Mouse (Mus musculus): Measurements from ENCODE around the gene Asic2.

The Asic2 gene

DNA sequence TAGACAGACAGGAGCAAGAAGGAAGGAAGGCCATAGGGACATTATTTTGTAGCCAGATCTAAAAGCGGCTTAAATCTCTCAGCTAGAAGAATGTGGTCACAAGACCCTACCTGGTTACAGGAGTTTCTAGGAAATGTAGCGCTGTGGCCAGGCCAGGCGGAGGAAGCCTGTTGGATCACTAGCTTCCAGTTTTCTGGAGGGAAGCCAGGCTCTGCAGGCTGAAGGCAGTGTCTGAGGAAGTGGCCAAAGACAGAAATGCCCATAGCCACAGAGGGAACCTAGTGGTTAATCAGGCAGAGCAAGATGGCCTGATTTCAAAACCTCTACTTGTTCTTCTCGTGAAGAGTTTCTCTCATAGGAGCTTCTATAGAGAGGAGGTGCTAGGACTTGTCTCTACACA, 513.3 kb downstream of the Asic2 start:
- DNase-seq (ENCODE audit: low read depth, low spot score), result no peak

DNA sequence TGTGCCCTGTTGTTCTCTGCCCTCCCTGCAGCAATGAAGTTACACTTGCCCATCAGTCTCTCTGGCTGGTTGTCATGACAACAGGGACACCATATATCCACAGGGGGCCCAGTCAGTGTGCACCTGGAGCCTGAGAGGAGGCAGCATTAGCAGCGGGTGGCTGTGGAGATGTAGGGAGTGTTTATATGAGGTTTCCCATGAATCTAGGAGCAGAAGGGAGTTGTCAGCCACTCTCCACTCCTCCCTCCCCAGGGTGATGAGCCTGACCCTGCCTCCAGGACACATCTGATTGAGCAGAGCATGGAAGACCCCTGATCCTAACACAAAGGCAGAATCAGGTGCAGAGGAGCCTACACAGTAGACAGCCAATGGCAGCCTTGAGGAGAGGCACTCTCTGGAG, 514.1 kb downstream of the Asic2 start:
- DNase-seq (ENCODE audit: low read depth, low spot score), result no peak

DNA sequence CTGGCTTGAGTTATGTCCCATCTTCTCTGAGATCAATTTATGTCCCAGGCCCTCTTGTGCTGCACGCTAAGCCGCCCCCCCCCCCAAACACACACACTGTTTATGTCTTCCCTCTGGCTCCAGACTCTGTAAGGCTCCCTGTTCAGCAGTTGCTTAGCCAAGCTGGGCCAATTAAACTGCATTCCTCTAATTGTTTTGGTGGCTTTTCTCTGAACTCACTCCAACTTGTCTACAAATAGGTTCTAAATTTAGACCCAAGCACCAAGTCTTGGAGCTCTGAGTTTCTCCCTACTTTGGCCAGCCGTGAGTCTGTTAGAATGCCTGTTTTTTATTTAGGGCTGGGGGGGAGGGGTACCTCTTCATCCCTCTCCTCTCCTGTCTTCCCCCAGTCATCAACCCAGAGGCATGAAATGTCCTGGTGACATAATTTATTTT, 519.0 kb downstream of the Asic2 start:
- DNase-seq (ENCODE audit: low read depth, low spot score), result no peak

DNA sequence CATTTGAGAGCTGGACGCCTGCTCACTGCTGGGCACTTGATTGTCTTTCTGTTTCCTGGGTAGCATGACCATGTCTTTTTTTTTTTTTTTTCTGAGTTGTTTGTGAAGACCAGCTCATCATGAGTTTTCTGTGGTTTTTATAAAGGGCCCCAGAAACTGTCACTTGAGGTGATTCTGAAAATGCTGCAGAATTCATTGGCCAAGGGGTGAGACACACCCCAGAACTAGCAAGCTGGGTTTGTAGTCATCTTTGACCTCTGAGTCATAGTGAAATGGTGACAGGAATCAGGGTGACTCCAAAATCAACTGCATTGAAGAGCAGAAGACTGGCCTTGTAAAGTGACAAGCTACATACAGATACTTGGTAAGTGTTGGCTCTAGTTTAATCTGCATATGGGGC, 521.9 kb downstream of the Asic2 start:
- DNase-seq (ENCODE audit: low read depth, low spot score), result no peak

DNA sequence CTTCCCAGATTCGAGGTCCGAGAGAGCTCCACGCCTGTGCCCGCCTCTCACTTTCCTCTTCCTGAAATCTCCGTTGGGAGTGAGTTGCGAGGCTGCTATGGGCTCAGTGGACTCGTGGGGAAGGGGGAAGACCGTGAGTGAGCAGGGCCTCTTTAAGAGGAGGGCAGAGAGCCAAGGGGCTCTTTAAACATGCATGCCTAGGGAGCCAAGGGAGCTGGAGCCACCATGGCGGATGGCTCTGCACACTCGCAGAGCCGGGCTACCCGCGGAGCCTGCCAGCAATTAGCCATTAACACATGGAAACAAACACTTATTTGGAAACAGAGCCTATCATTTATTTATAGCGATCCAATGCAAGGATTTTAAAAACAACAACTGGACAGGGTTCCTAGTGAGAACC, 541.4 kb downstream of the Asic2 start:
- no peak for DNase-seq (ENCODE audit: low read depth, low spot score)

DNA sequence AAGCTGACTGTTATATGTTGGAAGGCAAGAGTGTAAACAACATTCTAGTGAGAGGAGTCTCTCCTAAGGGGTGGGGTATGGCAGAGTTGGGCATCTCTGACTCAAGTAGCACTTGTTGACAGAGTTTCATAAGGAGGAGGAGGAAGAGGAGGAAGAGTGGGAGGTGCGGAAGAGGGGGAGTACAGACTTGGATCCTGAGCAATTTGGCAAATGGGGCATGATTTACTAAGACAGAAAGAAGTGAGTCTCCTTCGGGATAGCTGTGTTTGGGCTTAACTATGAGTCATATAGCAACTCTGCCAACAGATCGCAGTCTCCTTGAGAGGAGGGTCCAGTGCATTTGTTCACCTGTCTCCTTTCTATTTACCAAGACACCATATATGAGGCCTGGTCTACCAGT, 549.1 kb downstream of the Asic2 start:
- no peak for DNase-seq (ENCODE audit: low read depth, low spot score)

DNA sequence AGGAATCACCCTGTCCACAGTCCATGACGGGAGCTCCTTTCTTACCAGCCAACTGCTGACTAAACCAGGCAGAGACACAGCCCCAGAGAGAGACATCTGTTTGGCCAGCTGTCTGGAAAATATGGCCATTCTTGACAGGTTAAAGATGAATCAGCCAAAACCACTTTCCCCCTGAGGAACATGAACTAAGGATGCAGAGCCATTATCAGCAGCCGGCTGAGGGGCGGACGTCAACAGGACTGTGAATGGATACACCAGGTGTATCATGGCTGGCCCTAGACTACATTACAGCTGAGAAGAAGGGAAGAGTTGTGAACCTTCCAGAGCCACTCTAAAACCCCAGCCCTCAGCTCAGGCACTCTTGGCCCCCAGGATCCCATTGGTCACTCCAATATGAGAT, 550.2 kb downstream of the Asic2 start:
- no peak for DNase-seq (ENCODE audit: low read depth, low spot score)

DNA sequence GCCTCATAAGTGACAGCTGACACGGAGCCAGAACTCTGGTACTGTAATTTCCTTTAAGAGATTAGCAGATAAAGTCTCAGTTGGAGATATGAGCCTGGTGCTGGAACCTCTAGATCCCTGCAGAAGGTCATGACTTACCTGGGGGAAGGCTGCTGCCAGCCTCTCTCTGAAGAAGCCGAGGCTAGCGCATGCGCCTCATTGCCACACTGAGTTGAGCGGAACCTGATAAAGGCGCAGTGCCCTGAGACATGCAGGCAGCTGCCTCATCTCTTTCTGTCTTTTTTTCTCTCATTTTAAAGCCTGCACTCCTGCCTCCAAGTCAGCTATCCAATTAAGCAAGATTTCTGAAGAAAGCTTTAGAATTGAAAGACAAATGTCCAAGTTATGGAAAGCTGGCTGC, 551.9 kb downstream of the Asic2 start:
- no peak for DNase-seq (ENCODE audit: low read depth, low spot score)

DNA sequence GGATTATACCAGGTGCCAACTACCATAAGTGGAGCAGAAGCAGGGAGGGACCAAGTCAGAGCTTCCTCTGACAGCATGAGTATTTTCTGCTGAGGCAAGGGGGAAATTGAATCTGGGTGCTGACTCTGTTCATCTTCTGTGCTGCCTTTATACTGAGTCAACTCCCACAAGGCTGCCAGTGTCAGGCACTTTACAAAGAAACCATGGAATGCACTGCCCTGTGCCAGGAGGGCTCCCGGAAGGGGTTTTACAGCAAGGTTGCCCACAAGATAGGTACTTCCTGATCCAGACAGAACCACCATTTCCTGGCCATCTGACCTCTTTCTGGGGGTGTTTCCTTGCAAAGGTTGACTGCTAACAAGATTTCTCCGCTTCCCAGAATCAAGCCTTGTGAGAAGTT, 553.7 kb downstream of the Asic2 start:
- no peak for DNase-seq (ENCODE audit: low read depth, low spot score)

DNA sequence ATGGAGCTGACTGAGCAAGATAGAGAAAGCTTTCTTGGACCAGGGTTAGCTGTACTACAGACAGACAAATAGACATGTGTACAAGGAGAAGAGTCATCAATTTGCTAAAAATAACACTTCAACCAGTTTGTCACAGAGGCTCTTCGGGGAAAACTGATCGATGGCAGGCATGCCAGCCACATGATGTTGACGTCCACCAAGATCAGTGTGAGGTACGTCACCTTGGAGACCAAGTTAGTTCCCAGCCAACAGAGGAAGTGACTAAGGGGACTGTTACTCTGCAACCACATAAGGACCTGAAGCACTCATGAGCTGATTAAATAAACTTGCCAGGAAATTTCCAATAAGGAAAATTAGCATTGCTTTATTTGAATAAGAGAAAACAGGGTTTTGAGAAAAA, 557.0 kb downstream of the Asic2 start:
- DNase-seq (ENCODE audit: low read depth, low spot score), result no peak

DNA sequence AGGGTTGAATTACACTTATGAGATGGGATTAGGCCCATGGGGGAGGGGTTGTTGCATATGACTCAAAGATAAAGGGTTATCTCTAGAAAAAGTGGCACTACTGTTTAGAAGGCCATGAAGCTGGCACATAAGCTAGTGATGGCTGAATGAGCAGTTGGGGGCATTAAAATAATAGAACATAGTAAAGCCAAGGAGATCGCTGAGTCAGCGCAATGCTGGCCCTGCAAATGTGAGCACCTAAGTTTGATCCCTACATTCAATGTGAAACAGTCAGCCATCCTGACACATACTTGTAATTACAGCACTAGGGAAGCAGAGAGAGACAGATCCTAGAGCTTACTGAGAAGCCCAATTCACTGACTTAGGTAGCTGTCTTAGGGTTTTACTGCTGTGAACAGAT, 562.3 kb downstream of the Asic2 start:
- DNase-seq (ENCODE audit: low read depth, low spot score), result no peak

DNA sequence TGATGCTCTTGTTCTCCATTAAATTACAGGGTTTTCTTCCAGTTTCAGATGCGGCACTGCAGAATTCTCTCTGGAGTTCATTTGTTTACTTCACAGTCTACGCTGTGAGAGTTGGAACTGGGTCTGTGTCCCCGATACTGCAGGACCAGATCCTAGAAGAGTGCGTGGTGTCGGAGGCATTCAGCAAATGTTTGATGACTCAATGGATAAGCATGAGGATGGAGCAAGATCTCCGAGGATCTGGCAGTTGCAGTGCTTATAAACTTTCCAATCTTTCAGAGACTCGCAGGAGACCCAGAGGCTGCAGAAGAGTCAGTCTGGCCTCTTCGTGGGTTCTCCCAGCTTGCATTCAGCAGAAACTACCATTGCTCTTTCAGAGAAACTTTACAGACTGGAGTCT, 566.0 kb downstream of the Asic2 start:
- no peak for DNase-seq (ENCODE audit: low read depth, low spot score)

DNA sequence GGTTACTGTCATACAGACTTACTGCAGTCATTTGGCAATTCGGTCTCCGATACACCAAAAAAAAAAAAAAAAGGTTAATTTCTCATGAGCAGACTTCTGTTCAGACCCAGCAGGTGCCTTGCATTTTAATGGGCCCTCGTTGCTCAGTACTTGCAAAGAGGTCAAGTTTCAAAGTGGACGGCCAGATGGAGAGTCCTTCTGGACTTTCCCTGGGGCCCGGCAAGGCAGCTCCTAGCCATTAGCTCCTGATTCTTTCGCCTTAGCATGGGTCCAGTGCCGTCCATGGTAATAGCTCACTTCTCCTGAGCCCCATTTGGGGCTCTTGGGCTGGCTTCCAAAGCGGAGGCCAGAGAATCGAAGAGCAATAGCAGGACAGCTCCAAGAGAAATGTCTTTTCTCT, 575.4 kb downstream of the Asic2 start:
- DNase-seq (ENCODE audit: low read depth, low spot score), result no peak

DNA sequence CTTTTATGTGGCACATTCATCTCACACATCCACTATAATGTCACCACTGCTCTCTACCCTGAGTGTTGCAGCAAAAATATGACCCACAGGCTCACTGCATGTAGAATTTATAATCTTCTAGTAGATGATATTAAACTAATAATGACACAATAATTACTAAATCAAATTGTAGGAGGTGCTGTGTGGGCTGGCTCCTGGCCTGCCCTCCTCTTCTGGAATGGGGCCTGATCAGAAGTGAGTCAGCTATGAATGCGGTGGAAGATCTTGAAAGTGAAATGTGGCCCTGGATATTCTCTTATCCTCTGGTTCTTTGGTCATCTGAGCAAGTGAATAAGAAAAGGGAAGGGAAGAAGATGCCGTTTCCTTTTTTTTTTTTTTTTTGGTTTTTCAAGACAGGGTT, 582.1 kb downstream of the Asic2 start:
- DNase-seq (ENCODE audit: low read depth, low spot score), result no peak

DNA sequence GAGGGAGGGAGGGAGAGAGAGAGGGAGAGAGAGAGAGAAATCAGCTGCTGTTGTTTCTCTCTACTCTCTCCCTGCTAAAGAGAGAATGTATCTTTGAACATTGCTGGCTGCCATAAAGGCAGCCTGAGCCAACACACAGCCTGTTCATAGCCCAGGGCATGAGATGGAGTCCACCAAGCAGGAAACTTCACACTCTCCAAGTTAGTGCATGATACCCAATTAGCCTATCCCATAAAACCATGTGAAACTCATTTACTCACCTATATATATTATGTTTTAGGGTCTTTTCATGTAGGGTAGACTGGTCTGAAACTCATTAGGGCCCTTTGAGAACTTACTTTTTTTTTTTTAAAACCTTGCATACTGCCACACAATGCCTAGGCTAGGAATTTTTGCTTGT, 582.7 kb downstream of the Asic2 start:
- no peak for DNase-seq (ENCODE audit: low read depth, low spot score)

DNA sequence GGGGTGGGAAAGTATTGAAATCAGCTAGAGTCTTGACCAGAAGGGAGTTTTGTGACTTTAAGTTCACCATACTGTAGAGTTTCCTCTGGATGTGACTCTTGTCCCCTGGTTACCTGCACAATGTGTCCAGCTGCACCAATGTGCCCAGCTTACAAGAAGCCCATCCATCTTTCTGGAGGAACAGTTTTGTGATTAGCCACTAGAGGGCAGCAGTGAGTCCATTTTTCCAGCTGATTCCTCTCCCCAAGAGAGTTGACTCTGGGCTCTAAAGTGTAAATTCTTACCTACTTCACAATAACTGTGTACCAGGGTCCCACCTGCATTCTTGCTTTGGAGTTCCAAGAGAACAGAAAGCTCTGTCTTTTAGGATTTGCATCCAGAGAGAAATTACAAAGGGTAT, 593.4 kb downstream of the Asic2 start:
- peak; percentile 48 for DNase-seq (ENCODE audit: low read depth, low spot score)

DNA sequence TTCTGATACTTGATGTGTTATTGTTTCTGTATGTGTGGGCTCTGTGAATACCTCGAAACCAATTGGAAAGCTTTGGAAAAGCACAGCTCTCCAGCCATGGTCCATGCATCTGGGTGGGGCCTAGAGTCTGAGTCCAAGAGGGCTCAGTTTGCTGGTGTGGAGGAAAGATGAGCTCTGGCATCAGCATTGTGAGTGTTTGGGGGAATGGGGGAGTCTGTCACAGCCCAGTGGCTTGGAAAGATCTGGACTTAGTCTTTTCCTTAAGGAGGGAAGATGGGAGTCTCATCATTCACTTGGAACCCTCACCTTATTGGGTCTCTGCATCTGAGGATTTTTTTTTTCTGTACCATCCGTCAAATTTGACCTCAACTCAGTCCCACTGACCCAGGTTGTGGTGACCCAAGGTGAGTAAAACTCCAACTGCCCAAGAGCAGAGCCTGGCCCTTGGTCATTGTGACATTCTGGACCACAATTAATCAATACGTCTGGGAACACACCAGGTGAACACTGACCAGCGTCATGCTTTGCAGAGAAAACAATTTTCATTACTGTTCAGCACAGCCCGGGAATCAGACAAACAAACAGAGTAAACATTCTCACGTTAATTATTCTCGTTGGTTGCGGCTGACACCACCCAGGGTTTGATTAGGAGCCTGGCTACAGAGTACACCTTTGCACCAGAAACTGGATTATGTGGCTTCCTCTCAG, 594.1 kb downstream of the Asic2 start:
- no peak for DNase-seq (ENCODE audit: low read depth, low spot score)

DNA sequence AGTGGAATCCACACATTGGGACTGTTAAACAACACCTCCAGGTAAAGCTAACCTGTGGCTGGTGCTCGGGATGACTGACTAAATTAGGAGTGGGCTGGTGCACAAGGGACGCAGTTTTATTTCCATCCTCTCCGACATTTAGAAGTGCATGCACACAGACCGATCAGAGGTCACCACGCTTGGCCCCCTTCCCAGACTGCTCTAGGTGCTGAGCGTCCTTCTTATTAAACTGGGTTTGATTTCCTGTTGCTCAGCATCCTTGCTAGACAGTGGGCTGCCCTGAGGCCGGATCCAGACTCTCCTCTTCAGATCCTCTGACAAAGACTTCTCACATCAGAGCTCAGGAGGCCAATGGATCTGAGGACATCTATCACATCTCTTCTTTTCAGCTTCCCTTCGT, 596.7 kb downstream of the Asic2 start:
- no peak for DNase-seq (ENCODE audit: low read depth, low spot score)

DNA sequence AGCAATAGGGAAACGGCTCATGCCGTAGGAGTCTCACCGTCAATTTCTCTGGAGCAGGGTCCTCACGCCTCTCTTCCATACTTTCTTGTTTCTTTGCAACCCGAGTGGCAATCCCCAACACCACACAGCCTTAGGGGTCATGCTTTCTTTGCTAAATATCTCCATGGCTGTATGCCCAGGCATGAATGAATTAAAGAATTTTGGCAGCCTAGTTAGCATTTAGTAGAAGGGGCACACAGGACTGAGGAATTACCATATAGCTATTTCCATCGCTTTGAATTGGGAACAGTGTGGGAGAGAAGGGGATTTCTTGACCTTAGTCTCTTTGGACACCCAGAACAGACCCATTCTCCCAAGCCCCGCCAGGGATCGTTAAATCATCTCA, 597.8 kb downstream of the Asic2 start:
- DNase-seq (ENCODE audit: low read depth, low spot score), result no peak

DNA sequence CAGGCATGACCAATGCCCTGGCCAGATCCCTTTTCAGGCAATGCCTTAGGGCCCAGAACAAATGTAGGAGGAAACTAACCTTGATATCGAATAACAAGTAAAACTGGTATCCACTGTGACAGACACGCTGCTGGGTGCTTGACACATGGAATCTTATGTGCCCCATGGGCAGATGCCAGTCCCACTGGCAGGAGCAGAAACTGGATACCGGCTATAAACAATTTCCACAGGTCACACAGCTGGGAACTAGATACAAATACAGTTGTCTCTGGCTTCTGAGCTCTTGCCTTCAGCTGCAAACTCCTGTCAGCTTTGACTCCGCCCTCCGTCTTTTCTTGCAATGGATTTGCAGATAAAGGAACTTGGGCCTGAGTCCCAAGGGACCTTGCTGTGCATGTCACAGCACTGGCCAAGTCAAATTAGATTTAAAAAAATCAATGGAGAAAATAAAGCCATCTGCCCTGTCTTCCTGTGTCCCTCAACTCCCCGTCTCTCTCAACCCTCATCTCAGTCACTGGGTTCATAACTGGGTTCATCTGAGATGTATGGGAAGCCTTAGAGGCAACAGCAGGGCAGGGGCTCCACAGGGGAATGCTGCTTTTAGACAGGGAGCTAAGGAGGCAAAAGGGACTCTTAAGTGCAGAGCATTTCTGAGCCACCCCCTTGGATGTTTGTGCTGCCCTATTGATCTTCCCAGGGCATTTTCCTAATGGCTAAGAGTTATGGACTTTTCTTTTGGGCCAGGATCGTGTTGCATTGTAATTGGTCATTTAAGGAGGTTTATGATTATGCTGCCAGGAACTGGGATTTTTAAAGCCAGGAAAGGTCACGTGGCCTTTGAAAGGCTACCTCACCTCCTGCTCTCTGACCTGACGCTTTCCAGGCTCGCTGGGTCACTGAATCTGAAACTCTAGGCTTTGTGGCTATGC, 598.5 kb downstream of the Asic2 start:
- no peak for DNase-seq (ENCODE audit: low read depth, low spot score)

DNA sequence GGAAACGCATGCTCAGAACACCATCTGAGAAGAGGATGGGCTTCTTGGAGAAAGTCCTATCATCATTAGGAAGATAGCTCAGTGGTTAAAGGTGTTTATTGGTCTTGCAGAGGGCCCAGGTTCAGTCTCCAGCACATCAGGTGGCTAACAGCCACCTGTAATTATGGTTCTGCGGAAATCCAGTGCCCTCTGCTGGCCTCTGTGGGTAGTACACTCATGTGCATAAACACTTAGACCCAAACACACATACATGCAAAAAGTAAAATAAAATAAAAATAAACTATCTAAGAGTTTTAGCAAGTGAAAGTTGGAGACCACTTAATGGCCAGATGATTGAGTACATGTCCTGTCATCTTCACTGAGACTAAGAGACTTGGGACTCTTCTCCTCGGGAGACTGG, 603.8 kb downstream of the Asic2 start:
- DNase-seq (ENCODE audit: low read depth, low spot score), result peak; percentile 10

DNA sequence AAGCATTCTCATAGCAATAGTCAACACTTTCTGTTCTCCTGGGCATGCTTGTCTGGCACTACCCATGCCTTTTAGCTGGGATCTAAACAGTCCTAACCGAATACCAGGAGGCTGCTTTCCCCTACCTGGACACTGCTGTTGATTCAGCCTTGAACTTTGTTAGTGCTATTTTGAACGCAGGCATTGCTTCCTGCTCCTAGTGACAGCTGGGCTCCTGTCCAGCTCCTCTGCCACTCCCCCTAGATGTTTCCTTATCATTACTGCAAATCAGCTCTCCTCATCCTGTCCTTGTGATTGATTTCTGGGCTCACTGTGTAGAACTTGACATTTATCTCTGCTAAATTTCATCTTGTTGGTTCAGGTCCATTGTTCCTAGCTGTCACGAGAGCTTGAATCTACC, 605.8 kb downstream of the Asic2 start:
- DNase-seq (ENCODE audit: low read depth, low spot score), result no peak

DNA sequence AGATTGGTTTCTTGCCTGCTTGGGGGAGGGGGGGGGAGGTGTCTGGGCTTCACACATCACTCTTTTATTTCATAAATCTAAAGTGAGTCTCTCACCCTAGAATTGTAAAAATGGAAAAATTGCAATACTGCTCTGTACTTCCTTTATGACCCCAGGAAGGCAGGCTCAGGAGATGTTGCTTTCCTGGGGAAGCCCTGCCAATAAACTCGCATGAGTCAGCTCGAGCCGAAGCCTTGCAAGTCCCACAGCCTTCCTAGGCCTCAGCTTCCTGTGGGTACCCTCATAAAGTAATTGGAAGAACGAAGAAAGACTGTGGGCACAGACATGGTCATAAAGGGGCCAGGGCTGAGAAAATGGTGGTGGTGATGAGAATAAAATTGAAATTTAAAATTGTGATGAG, 607.2 kb downstream of the Asic2 start:
- DNase-seq (ENCODE audit: low read depth, low spot score), result no peak
